8 mouse cellular contexts compared by ENCODE assay signal in genomic region chr4:99119051-99119450, GRCm38 (mm10). TPM values are rescaled to one million over a fixed set of nuclear protein-coding genes. Genes with fewer than 3 reads are reported as not detected.
DNase-seq lines count a peak whose midpoint lies in the region; ATAC-seq and TF ChIP-seq lines count a peak whose summit lies in the region.
"Had no signal": no experiment of that assay in that cellular context is flagged by ENCODE, and none has a peak within 500 bp of the region (broad histone marks: within the 10 kb centered on the region; RNA-seq: fewer than 3 reads in every experiment).

No protein-coding gene starts in this region.

- H3K4me3 ChIP-seq in lung, embryonic 16.5 days (ENCODE audit: low read length), result peak overlapping the region; percentile 21
- H3K4me3 ChIP-seq in forebrain, embryonic 14.5 days (ENCODE audit: low read depth, low read length), result peak overlapping the region; percentile 93
- peak overlapping the region; percentile 8 for H3K4me3 ChIP-seq in limb, embryonic 15.5 days
- no peak overlapping the region for H3K4me3 ChIP-seq in stomach, postnatal 0 days (ENCODE audit: low read depth, low read length)

- no peaks in the 10 kb centered on the region for H3K27me3 ChIP-seq in lung, embryonic 16.5 days (ENCODE audit: control insufficient read depth, insufficient read depth, low read depth, low read length)
- no peaks in the 10 kb centered on the region for H3K27me3 ChIP-seq in forebrain, embryonic 14.5 days (replicated peaks; ENCODE audit: control insufficient read depth, insufficient read depth, low read length)
- no peaks in the 10 kb centered on the region for H3K27me3 ChIP-seq in limb, embryonic 15.5 days
- no peaks in the 10 kb centered on the region for H3K27me3 ChIP-seq in stomach, postnatal 0 days (ENCODE audit: control insufficient read depth, insufficient read depth, low read length)

- no peak for TF ChIP-seq EP300 in stomach, postnatal 0 days (optimal IDR thresholded peaks at IDR 0.05)

- H3K4me1 ChIP-seq in lung, embryonic 16.5 days (replicated peaks; ENCODE audit: control insufficient read depth, insufficient read depth, low read length), result peaks cover 41% of the 10 kb centered on the region
- H3K4me1 ChIP-seq in forebrain, embryonic 14.5 days (ENCODE audit: control insufficient read depth, insufficient read depth, low read length), result peaks cover 30% of the 10 kb centered on the region
- H3K4me1 ChIP-seq in limb, embryonic 15.5 days, result peaks cover 23% of the 10 kb centered on the region
- H3K4me1 ChIP-seq in stomach, postnatal 0 days (replicated peaks; ENCODE audit: control insufficient read depth, insufficient read depth), result no peaks in the 10 kb centered on the region

- DNase-seq in lung, postnatal 14 days, result no peak
- DNase-seq in forebrain, embryonic 14.5 days (ENCODE audit: low spot score), result no peak
- no peak for DNase-seq in stomach, postnatal 0 days (ENCODE audit: low spot score)
- DNase-seq in thymus, postnatal 25 days, result no peak
- no peak for DNase-seq in spleen, postnatal 4 days (ENCODE audit: low spot score in 2 of 2)

- H3K27ac ChIP-seq in lung, embryonic 16.5 days (ENCODE audit: low read length), result no peak overlapping the region
- no peak overlapping the region for H3K27ac ChIP-seq in forebrain, embryonic 14.5 days (ENCODE audit: low read depth, low read length)
- no peak overlapping the region for H3K27ac ChIP-seq in limb, embryonic 15.5 days
- no peak overlapping the region for H3K27ac ChIP-seq in stomach, postnatal 0 days (replicated peaks)
- H3K27ac ChIP-seq: macrophage had no signal

- no peaks in the 10 kb centered on the region for H3K36me3 ChIP-seq in lung, embryonic 16.5 days (ENCODE audit: control insufficient read depth, insufficient read depth, low read length)
- no peaks in the 10 kb centered on the region for H3K36me3 ChIP-seq in forebrain, embryonic 14.5 days (ENCODE audit: control insufficient read depth, insufficient read depth, low read length)
- H3K36me3 ChIP-seq in limb, embryonic 15.5 days, result no peaks in the 10 kb centered on the region
- no peaks in the 10 kb centered on the region for H3K36me3 ChIP-seq in stomach, postnatal 0 days (ENCODE audit: control insufficient read depth, insufficient read depth, low read length)

- H3K9ac ChIP-seq in lung, embryonic 16.5 days (ENCODE audit: low read length), result 0 out of 2 replicates have a peak overlapping the region, but pooled peaks have one; percentile 1
- H3K9ac ChIP-seq in forebrain, embryonic 14.5 days (ENCODE audit: low read length), result 0 out of 2 replicates have a peak overlapping the region, but pooled peaks have one; percentile 37
- H3K9ac ChIP-seq in limb, embryonic 15.5 days, result no peak overlapping the region
- no peak overlapping the region for H3K9ac ChIP-seq in stomach, postnatal 0 days (ENCODE audit: low read length)

- H3K4me2 ChIP-seq in lung, embryonic 16.5 days (ENCODE audit: low read depth, low read length), result peak overlapping the region; percentile 46
- H3K4me2 ChIP-seq in forebrain, embryonic 14.5 days (ENCODE audit: low read length), result peak overlapping the region; percentile 69
- peak overlapping the region; percentile 32 for H3K4me2 ChIP-seq in limb, embryonic 15.5 days
- H3K4me2 ChIP-seq in stomach, postnatal 0 days (replicated peaks; ENCODE audit: low read depth), result peak overlapping the region; percentile 88

- H3K9me3 ChIP-seq in lung, embryonic 16.5 days (ENCODE audit: control insufficient read depth, low read length), result no peaks in the 10 kb centered on the region
- no peaks in the 10 kb centered on the region for H3K9me3 ChIP-seq in forebrain, embryonic 14.5 days (replicated peaks; ENCODE audit: control insufficient read depth, low read length)
- no peaks in the 10 kb centered on the region for H3K9me3 ChIP-seq in limb, embryonic 15.5 days
- no peaks in the 10 kb centered on the region for H3K9me3 ChIP-seq in stomach, postnatal 0 days (ENCODE audit: control insufficient read depth, low read length)

- 41% methylated on average over 5 of the region's 5 CpGs for WGBS in lung, embryonic 16.5 days
- 51% methylated on average over 5 of the region's 5 CpGs for WGBS in forebrain, embryonic 14.5 days
- WGBS in limb, embryonic 15.5 days, result 50% methylated on average over 5 of the region's 5 CpGs
- WGBS in stomach, postnatal 0 days, result 46% methylated on average over 5 of the region's 5 CpGs

- ATAC-seq in lung, embryonic 16.5 days (ENCODE audit: low read depth), result no peak
- ATAC-seq in forebrain, embryonic 14.5 days, result no peak
- ATAC-seq in limb, embryonic 15.5 days (ENCODE audit: insufficient number of reproducible peaks, low FRiP score, low TSS enrichment, low read depth), result no peak
- no peak for ATAC-seq in stomach, postnatal 0 days (ENCODE audit: low FRiP score, low TSS enrichment)

- TF ChIP-seq CTCF in stomach, postnatal 0 days (IDR thresholded peaks at IDR 0.05; ENCODE audit: low read depth), result no peak

RNA-seq across cellular contexts. Expression of gene Dock7, which starts 1.7 kb away (rescaled TPM):
- 44.9 and 49.0 TPM in 2 replicates for polyA plus RNA-seq in lung, embryonic 16.5 days (2015; fragmentation: Nextera tagmentation; extraction: Ambion mirVana)
- polyA plus RNA-seq in forebrain, embryonic 14.5 days (2014; fragmentation: Nextera tagmentation; extraction: Ambion mirVana), result 80.3 and 82.9 TPM in 2 replicates
- 40.4 and 45.9 TPM in 2 replicates for polyA plus RNA-seq in limb, embryonic 15.5 days (2015; fragmentation: Nextera tagmentation; extraction: Ambion mirVana)
- polyA plus RNA-seq in stomach, postnatal 0 days (2015; fragmentation: Nextera tagmentation; extraction: Ambion mirVana), result 19.1 and 20.5 TPM in 2 replicates

Comparison
In these comparisons a context has a peak if more than half of its experiments do, and no peak if none do; other contexts are left out.
1. H3K4me2 ChIP-seq: peak in every context shown above with its lines; median percentile 88 in stomach, postnatal 0 days; 69 in forebrain, embryonic 14.5 days; 46 in lung, embryonic 16.5 days; 32 in limb, embryonic 15.5 days.
2. H3K9ac ChIP-seq: peak in lung, embryonic 16.5 days (single experiment) and forebrain, embryonic 14.5 days (single experiment); none in limb, embryonic 15.5 days (single experiment) and stomach, postnatal 0 days (single experiment).